Mouse (Mus musculus) embryonic facial prominence, embryonic 13.5 days (tissue): ENCODE results near the gene Slc34a3. TPM values are rescaled to one million over a fixed set of nuclear protein-coding genes. Genes with fewer than 3 reads are reported as not detected.

Experiments
- ATAC-seq: fragments of 200-750 bp; cut with Nextera tagmentation; 2 replicates; pipeline ENCODE4 v1.8.0; 2017; ENCODE audit warnings: low read depth; ENCODE audit not compliant: insufficient number of reproducible peaks, insufficient read depth, low FRiP score, low TSS enrichment
- H3K27ac ChIP-seq: fragments of 300-500 bp; sonication (generic); 2 replicates; pipeline ENCODE4 v1.5.1; 2015; ENCODE audit warnings: moderate library complexity, mild to moderate bottlenecking, inconsistent platforms
- H3K27me3 ChIP-seq: fragments of 300-500 bp; sonication (generic); 2 replicates; pipeline ENCODE4 v1.6.1; 2015; ENCODE audit warnings: mild to moderate bottlenecking, inconsistent platforms
- H3K36me3 ChIP-seq: fragments of 300-500 bp; sonication (generic); 2 replicates; pipeline ENCODE4 v1.6.1; 2015; ENCODE audit warnings: mild to moderate bottlenecking, inconsistent platforms
- H3K4me1 ChIP-seq: fragments of 300-500 bp; sonication (generic); 2 replicates; pipeline ENCODE4 v1.6.1; 2015; ENCODE audit warnings: inconsistent platforms
- H3K4me2 ChIP-seq: fragments of 300-500 bp; sonication (generic); 2 replicates; pipeline ENCODE4 v1.6.1; 2015; ENCODE audit warnings: moderate library complexity, mild to moderate bottlenecking, inconsistent platforms
- H3K4me3 ChIP-seq: fragments of 300-500 bp; sonication (generic); 2 replicates; pipeline ENCODE4 v1.5.1; 2015; ENCODE audit warnings: mild to moderate bottlenecking, inconsistent platforms
- H3K9ac ChIP-seq: fragments of 300-500 bp; sonication (generic); 2 replicates; pipeline ENCODE4 v1.6.1; 2015; ENCODE audit warnings: mild to moderate bottlenecking, inconsistent platforms
- H3K9me3 ChIP-seq: fragments of 300-500 bp; sonication (generic); 2 replicates; pipeline ENCODE4 v1.6.1; 2016; ENCODE audit warnings: inconsistent platforms
- WGBS: fragments of 180-500 bp; shearing (Covaris S2); methylation state at CpG from one replicate; pipeline ENCODE4 v1.1.7; 2015; ENCODE audit warnings: mixed read lengths; 5-methylcytosine and 5-hydroxymethylcytosine counted together
- polyA plus RNA-seq: library from polyadenylated mRNA; unstranded; fragments of >200 nt; fragmentation: Nextera tagmentation; extraction: Ambion mirVana; gene quantifications from 2 replicates; pipeline ENCODE4 v1.2.1, GENCODE M21; 2015

Gene Slc34a3
- polyA plus RNA-seq, 1 experiment from 2014 or later, result not detected

- no peaks in the 10 kb centered on the region for H3K9me3 ChIP-seq
- H3K4me2 ChIP-seq, result no peak within 1 kb of the TSS
- H3K27ac ChIP-seq, result no peak within 1 kb of the TSS
- peaks cover 12% of the 10 kb centered on the region for H3K4me1 ChIP-seq
- H3K4me3 ChIP-seq, result no peak within 1 kb of the TSS
- WGBS, result 86% methylated on average over 10 of the region's 10 CpGs
- H3K27me3 ChIP-seq, result peaks cover 28% of the 10 kb centered on the region
- no peak within 1 kb of the TSS for H3K9ac ChIP-seq
- no peak for ATAC-seq
- H3K36me3 ChIP-seq, result peaks cover 57% of the 10 kb centered on the region
Measured at GRCm38 (mm10) chr2:25246183-25247072, 12.3 kb upstream of the Slc34a3 start, which contains the start of gene AL732309.1. Gene AL732309.1, minus strand, starts transcription at chr2:25246863.

GRCm38 (mm10) chr2:25244144-25244543 lies 10.0 kb upstream of the Slc34a3 start:
- WGBS, result 87% methylated on average over 4 of the region's 4 CpGs

GRCm38 (mm10) chr2:25243342-25243741 lies 9.2 kb upstream of the Slc34a3 start:
- H3K9me3 ChIP-seq, result no peaks in the 10 kb centered on the region
- no peak overlapping the region for H3K9ac ChIP-seq
- peaks cover 34% of the 10 kb centered on the region for H3K27me3 ChIP-seq
- H3K4me3 ChIP-seq, result no peak overlapping the region
- H3K27ac ChIP-seq, result no peak overlapping the region
- peaks cover 28% of the 10 kb centered on the region for H3K4me1 ChIP-seq
- 80% methylated on average over 8 of the region's 8 CpGs for WGBS
- peaks cover 26% of the 10 kb centered on the region for H3K36me3 ChIP-seq
- ATAC-seq, result no peak
- peak overlapping the region; percentile 93 for H3K4me2 ChIP-seq

More at GRCm38 (mm10) chr2:25244144-25244543, 10.0 kb upstream of the Slc34a3 start:
- Histone ChIP-seq H3K4me2 (no peak overlapping the region), H3K27ac (no peak overlapping the region), H3K4me3 (no peak overlapping the region), H3K9ac (no peak overlapping the region), H3K4me1 (peaks cover 28% of the 10 kb centered on the region), H3K27me3 (peaks cover 34% of the 10 kb centered on the region), H3K36me3 (peaks cover 35% of the 10 kb centered on the region), H3K9me3 (no peaks in the 10 kb centered on the region)
- no peak for ATAC-seq

- Histone ChIP-seq H3K4me3 (peak within 1 kb of the TSS; percentile 57), H3K27me3 (peaks cover 38% of the 10 kb centered on the region), H3K4me2 (peak within 1 kb of the TSS; percentile 93), H3K9ac (peak within 1 kb of the TSS; percentile 71), H3K36me3 (peaks cover 14% of the 10 kb centered on the region), H3K27ac (0 out of 2 replicates have a peak within 1 kb of the TSS, but pooled peaks have one; percentile 71), H3K4me1 (peaks cover 28% of the 10 kb centered on the region), H3K9me3 (no peaks in the 10 kb centered on the region)
- ATAC-seq, result no peak
- under 1% methylated on average over 59 of the region's 59 CpGs for WGBS
Measured at GRCm38 (mm10) chr2:25242101-25242506, 7.9 kb upstream of the Slc34a3 start, which contains the start of the genes Rnf208 and Cysrt1. Gene Rnf208, plus strand, starts transcription at chr2:25242255. Gene Cysrt1, minus strand, starts transcription at chr2:25242452.

- Histone ChIP-seq H3K4me1 (peaks cover 28% of the 10 kb centered on the region), H3K27ac (0 out of 2 replicates have a peak overlapping the region, but pooled peaks have one; percentile 71), H3K9me3 (no peaks in the 10 kb centered on the region), H3K27me3 (peaks cover 39% of the 10 kb centered on the region), H3K9ac (peak overlapping the region; percentile 71; the same call in 1 of the 2 replicates), H3K4me2 (peak overlapping the region; percentile 93), H3K4me3 (peak overlapping the region; percentile 57), H3K36me3 (peaks cover 10% of the 10 kb centered on the region)
- 11% methylated on average over 6 of the region's 6 CpGs for WGBS
- ATAC-seq, result no peak
Measured at GRCm38 (mm10) chr2:25241438-25241775, 7.2 kb upstream of the Slc34a3 start.

- H3K9me3 ChIP-seq, result no peaks in the 10 kb centered on the region
- H3K36me3 ChIP-seq, result peaks cover 5% of the 10 kb centered on the region; the same call in 1 of the 2 replicates
- H3K27ac ChIP-seq, result peak overlapping the region; percentile 71; the same call in 1 of the 2 replicates
- H3K4me2 ChIP-seq, result peak overlapping the region; percentile 93
- WGBS, result 1% methylated on average over 29 of the region's 29 CpGs
- peaks cover 44% of the 10 kb centered on the region for H3K27me3 ChIP-seq
- peak overlapping the region; percentile 57 for H3K4me3 ChIP-seq
- peak overlapping the region; percentile 71 for H3K9ac ChIP-seq
- H3K4me1 ChIP-seq, result peaks cover 28% of the 10 kb centered on the region
- ATAC-seq, result peak; percentile 75
Measured at GRCm38 (mm10) chr2:25240723-25241437, 6.7 kb upstream of the Slc34a3 start.

- Histone ChIP-seq H3K36me3 (no peaks in the 10 kb centered on the region), H3K27me3 (peaks cover 45% of the 10 kb centered on the region), H3K4me2 (peak overlapping the region; percentile 93), H3K4me3 (peak overlapping the region; percentile 57), H3K9me3 (no peaks in the 10 kb centered on the region), H3K9ac (peak overlapping the region; percentile 71), H3K4me1 (peaks cover 28% of the 10 kb centered on the region), H3K27ac (peak overlapping the region; percentile 71; the same call in 1 of the 2 replicates)
- 50% methylated on average over 8 of the region's 8 CpGs for WGBS
- ATAC-seq, result no peak
Measured at GRCm38 (mm10) chr2:25240310-25240709, 6.1 kb upstream of the Slc34a3 start.

- WGBS, result 78% methylated on average over 3 of the region's 3 CpGs
- H3K9me3 ChIP-seq, result no peaks in the 10 kb centered on the region
- no peak for ATAC-seq
Measured at GRCm38 (mm10) chr2:25239766-25240165, 5.6 kb upstream of the Slc34a3 start.

GRCm38 (mm10) chr2:25238106-25238505 lies 3.9 kb upstream of the Slc34a3 start:
- Histone ChIP-seq H3K36me3 (no peaks in the 10 kb centered on the region), H3K4me3 (no peak overlapping the region), H3K27me3 (peaks cover 43% of the 10 kb centered on the region), H3K4me2 (no peak overlapping the region), H3K9me3 (no peaks in the 10 kb centered on the region), H3K9ac (0 out of 2 replicates have a peak overlapping the region, but pooled peaks have one; percentile 36), H3K4me1 (peaks cover 28% of the 10 kb centered on the region), H3K27ac (no peak overlapping the region)
- ATAC-seq, result no peak

More at GRCm38 (mm10) chr2:25239766-25240165, 5.6 kb upstream of the Slc34a3 start:
- H3K4me1 ChIP-seq, result peaks cover 28% of the 10 kb centered on the region
- no peak overlapping the region for H3K9ac ChIP-seq
- no peaks in the 10 kb centered on the region for H3K36me3 ChIP-seq
- peaks cover 47% of the 10 kb centered on the region for H3K27me3 ChIP-seq
- H3K4me3 ChIP-seq, result no peak overlapping the region
- no peak overlapping the region for H3K4me2 ChIP-seq
- H3K27ac ChIP-seq, result no peak overlapping the region

- Histone ChIP-seq H3K4me2 (no peak overlapping the region), H3K27ac (no peak overlapping the region), H3K9me3 (no peaks in the 10 kb centered on the region), H3K27me3 (peaks cover 42% of the 10 kb centered on the region), H3K9ac (no peak overlapping the region), H3K36me3 (no peaks in the 10 kb centered on the region), H3K4me3 (no peak overlapping the region), H3K4me1 (peaks cover 25% of the 10 kb centered on the region)
- ATAC-seq, result no peak
- 68% methylated on average over 4 of the region's 4 CpGs for WGBS
Measured at GRCm38 (mm10) chr2:25237522-25237921, 3.4 kb upstream of the Slc34a3 start.

- Histone ChIP-seq H3K9me3 (no peaks in the 10 kb centered on the region), H3K27ac (no peak within 1 kb of the TSS), H3K4me3 (no peak within 1 kb of the TSS), H3K4me2 (no peak within 1 kb of the TSS), H3K36me3 (no peaks in the 10 kb centered on the region), H3K27me3 (peaks cover 35% of the 10 kb centered on the region), H3K9ac (no peak within 1 kb of the TSS), H3K4me1 (peaks cover 18% of the 10 kb centered on the region)
- 31% methylated on average over 8 of the region's 8 CpGs for WGBS
- no peak for ATAC-seq
Measured at GRCm38 (mm10) chr2:25236614-25237013, 2.5 kb upstream of the Slc34a3 start, which contains the start of gene Rnf224. Gene Rnf224, minus strand, starts transcription at chr2:25236787.
